Mouse (Mus musculus) brain, embryonic 14.5 days (tissue): ENCODE results near the gene Plekhg1.

ENCODE experiments used
- CTCF ChIP-seq: fragments of 200-500 bp; IDR thresholded peaks from 2 replicates; pipeline ENCODE4 v1.5.1; 2012; ENCODE audit warnings: inconsistent platforms, mild to moderate bottlenecking, moderate library complexity, borderline replicate concordance; ENCODE audit not compliant: insufficient read depth, insufficient read length; ENCODE audit errors: extremely low read depth
- POLR2A ChIP-seq: fragments of 200-500 bp; IDR thresholded peaks from 2 replicates; pipeline ENCODE4 v1.6.1; 2012; ENCODE audit warnings: mild to moderate bottlenecking, inconsistent platforms, borderline replicate concordance; ENCODE audit not compliant: poor library complexity, insufficient read depth, insufficient read length, severe bottlenecking; ENCODE audit errors: extremely low read depth

DNA sequence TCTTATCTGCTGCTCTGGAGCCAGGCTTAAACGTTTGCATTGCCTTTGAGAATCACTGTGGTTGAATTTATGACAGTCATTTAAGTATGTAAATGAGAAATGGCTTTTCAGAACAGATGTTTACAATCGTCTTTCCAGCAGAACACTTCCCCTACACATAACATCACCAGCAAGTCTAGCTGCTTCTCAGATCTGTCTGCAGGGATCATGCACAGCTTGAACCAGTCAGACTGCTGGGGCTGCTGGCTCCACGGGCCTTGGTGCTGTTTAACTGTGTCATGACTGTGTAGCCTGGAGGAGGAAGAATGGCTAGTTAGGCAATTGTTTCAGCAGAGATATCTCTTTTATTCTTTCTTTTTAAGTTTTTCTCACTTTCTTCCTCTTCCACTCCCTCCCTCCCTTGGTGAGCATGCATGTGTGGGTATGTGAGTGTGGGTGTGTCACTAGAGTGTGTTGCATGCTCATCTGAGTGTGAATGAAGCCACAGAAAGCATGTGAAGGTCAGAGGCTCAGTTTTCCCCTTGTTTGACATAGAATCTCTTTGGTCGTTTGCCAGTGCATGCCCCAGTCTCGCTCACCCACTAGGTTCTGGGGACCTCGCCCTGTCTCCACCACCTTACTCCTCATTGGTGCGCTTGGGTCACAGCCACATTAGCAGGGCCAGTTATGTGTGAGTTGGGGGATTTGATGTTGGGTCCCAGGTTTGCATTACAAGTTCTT, 266.3 kb downstream of the Plekhg1 start:
- TF ChIP-seq CTCF, result no peak
- no peak for TF ChIP-seq POLR2A
